9 mouse cellular contexts compared by ENCODE assay signal in genomic region chr15:3268247-3268646, GRCm38 (mm10). TPM values are rescaled to one million over a fixed set of nuclear protein-coding genes. Genes with fewer than 3 reads are reported as not detected.
DNase-seq lines count a peak whose midpoint lies in the region; ATAC-seq lines count a peak whose summit lies in the region.
"Had no signal": no experiment of that assay in that cellular context is flagged by ENCODE, and none has a peak within 500 bp of the region (broad histone marks: within the 10 kb centered on the region; RNA-seq: fewer than 3 reads in every experiment).

Selenop (plus strand) TSS chr15:3268547.

- no peaks in the 10 kb centered on the region for H3K27me3 ChIP-seq in embryonic facial prominence, embryonic 11.5 days (ENCODE audit: control insufficient read depth, insufficient read depth, low read length)
- no peaks in the 10 kb centered on the region for H3K27me3 ChIP-seq in heart, embryonic 11.5 days (ENCODE audit: control insufficient read depth, insufficient read depth, low read length)
- no peaks in the 10 kb centered on the region for H3K27me3 ChIP-seq in midbrain, embryonic 15.5 days (replicated peaks)

- no peak within 1 kb of the TSS for H3K27ac ChIP-seq in embryonic facial prominence, embryonic 11.5 days (replicated peaks; ENCODE audit: low read depth, low read length)
- no peak within 1 kb of the TSS for H3K27ac ChIP-seq in heart, embryonic 11.5 days (ENCODE audit: low read depth, low read length)
- no peak within 1 kb of the TSS for H3K27ac ChIP-seq in midbrain, embryonic 15.5 days

- DNase-seq in left cerebral cortex, adult 18-20 months (ENCODE audit: low spot score in 2 of 2): no peak
- no peak for DNase-seq in left cerebral cortex, adult 11 months (ENCODE audit: low spot score)
- DNase-seq in embryonic facial prominence, embryonic 11.5 days (ENCODE audit: low spot score): no peak
- DNase-seq in layer of hippocampus, postnatal 36 days: no peak
- DNase-seq in ovary, postnatal 36 days (ENCODE audit: low spot score): no peak
- no peak for DNase-seq in Muller cell, postnatal 12 days (ENCODE audit: inconsistent ontology term)

- H3K9ac ChIP-seq in embryonic facial prominence, embryonic 11.5 days (replicated peaks; ENCODE audit: low read length): no peak within 1 kb of the TSS
- H3K9ac ChIP-seq in heart, embryonic 11.5 days (ENCODE audit: low read depth, low read length): no peak within 1 kb of the TSS
- no peak within 1 kb of the TSS for H3K9ac ChIP-seq in midbrain, embryonic 15.5 days

- no peaks in the 10 kb centered on the region for H3K9me3 ChIP-seq in embryonic facial prominence, embryonic 11.5 days (replicated peaks; ENCODE audit: control insufficient read depth, low read length)
- H3K9me3 ChIP-seq in heart, embryonic 11.5 days (replicated peaks; ENCODE audit: control insufficient read depth, low read length): no peaks in the 10 kb centered on the region
- H3K9me3 ChIP-seq in midbrain, embryonic 15.5 days: no peaks in the 10 kb centered on the region
- H3K9me3 ChIP-seq: G1E had no signal

- WGBS in embryonic facial prominence, embryonic 11.5 days: 83% methylated on average over 6 of the region's 6 CpGs
- WGBS in heart, embryonic 11.5 days (ENCODE audit: insufficient replicate concordance): 87% methylated on average over 6 of the region's 6 CpGs
- WGBS in midbrain, embryonic 15.5 days: 83% methylated on average over 6 of the region's 6 CpGs

- H3K4me1 ChIP-seq in embryonic facial prominence, embryonic 11.5 days (ENCODE audit: control insufficient read depth, insufficient read depth, low read length): no peaks in the 10 kb centered on the region
- peaks cover 2% of the 10 kb centered on the region; the same call in 1 of the 2 replicates for H3K4me1 ChIP-seq in heart, embryonic 11.5 days (ENCODE audit: control insufficient read depth, insufficient read depth, low read length)
- peaks cover 11% of the 10 kb centered on the region for H3K4me1 ChIP-seq in midbrain, embryonic 15.5 days

- H3K4me2 ChIP-seq in embryonic facial prominence, embryonic 11.5 days (ENCODE audit: low read depth, low read length): no peak within 1 kb of the TSS
- H3K4me2 ChIP-seq in heart, embryonic 11.5 days: no peak within 1 kb of the TSS
- H3K4me2 ChIP-seq in midbrain, embryonic 15.5 days: no peak within 1 kb of the TSS

- H3K36me3 ChIP-seq in embryonic facial prominence, embryonic 11.5 days (replicated peaks; ENCODE audit: control insufficient read depth, insufficient read depth, low read depth, low read length): no peaks in the 10 kb centered on the region
- H3K36me3 ChIP-seq in heart, embryonic 11.5 days (ENCODE audit: control insufficient read depth, insufficient read depth, low read length): no peaks in the 10 kb centered on the region
- H3K36me3 ChIP-seq in midbrain, embryonic 15.5 days (replicated peaks): no peaks in the 10 kb centered on the region
- H3K36me3 ChIP-seq: G1E had no signal

- no peak within 1 kb of the TSS for H3K4me3 ChIP-seq in embryonic facial prominence, embryonic 11.5 days (ENCODE audit: low read depth, low read length)
- H3K4me3 ChIP-seq in heart, embryonic 11.5 days (ENCODE audit: low read depth, low read length): no peak within 1 kb of the TSS
- H3K4me3 ChIP-seq in midbrain, embryonic 15.5 days: no peak within 1 kb of the TSS

- no peak for ATAC-seq in embryonic facial prominence, embryonic 11.5 days (replicated peaks; ENCODE audit: insufficient number of reproducible peaks, low FRiP score, low TSS enrichment, low read depth)
- no peak for ATAC-seq in heart, embryonic 11.5 days (replicated peaks; ENCODE audit: insufficient number of reproducible peaks, low FRiP score, low TSS enrichment)
- ATAC-seq in midbrain, embryonic 15.5 days (replicated peaks): no peak

RNA-seq across cellular contexts. Expression of gene Selenop, which starts in this region (rescaled TPM):
- 100 to 1,000 TPM; 241 to 307 TPM for total RNA-seq in left cerebral cortex, adult 18-20 months (2021)
- 101 TPM in 2 replicates for polyA plus RNA-seq in embryonic facial prominence, embryonic 11.5 days (2014; fragmentation: Nextera tagmentation; extraction: Ambion mirVana)
- 77.8 and 83.7 TPM in 2 replicates for polyA plus RNA-seq in heart, embryonic 11.5 days (2014; fragmentation: Nextera tagmentation; extraction: Ambion mirVana)
- 100 to 1,000 TPM; 304 to 338 TPM for total RNA-seq in layer of hippocampus, postnatal 36 days (2021)
- 104 and 122 TPM in 2 replicates for polyA plus RNA-seq in midbrain, embryonic 15.5 days (2015; fragmentation: Nextera tagmentation; extraction: Ambion mirVana)
- polyA plus RNA-seq: G1E had no signal
